14 mouse cellular contexts compared by ENCODE assay signal in the genomic region with DNA sequence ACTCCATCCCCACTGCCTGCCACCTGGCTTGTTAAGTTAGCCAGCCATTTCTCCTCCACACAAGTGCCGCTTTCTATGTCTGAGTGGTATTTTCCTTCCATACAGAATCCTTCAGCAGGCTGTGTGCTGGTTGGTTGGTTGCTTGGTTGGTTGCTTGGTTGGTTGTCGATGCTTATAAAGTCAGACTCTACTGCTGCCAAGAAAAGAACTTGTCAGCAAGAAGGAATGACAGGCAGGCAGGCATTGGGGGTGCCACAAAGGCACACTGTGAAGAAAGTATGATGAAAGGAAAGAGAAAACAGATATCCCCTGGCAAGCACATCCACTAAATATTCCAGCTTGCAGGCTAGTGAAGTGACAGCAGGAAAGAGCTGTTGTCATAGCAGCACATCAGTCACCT.
"Had no signal": no experiment of that assay in that cellular context is flagged by ENCODE, and none has a peak within 500 bp of the region (broad histone marks: within the 10 kb centered on the region; RNA-seq: fewer than 3 reads in every experiment).

No protein-coding gene starts in this region.

- ATAC-seq: intestine, postnatal 0 days; liver, embryonic 12.5 days; midbrain, embryonic 13.5 days had no signal

- H3K9me3 ChIP-seq: liver, embryonic 12.5 days; megakaryocyte, embryonic 14.5 days; midbrain, embryonic 13.5 days had no signal

- DNase-seq: kidney, adult 8-10 months; kidney, postnatal 36 days; layer of hippocampus, adult 9-11 months; layer of hippocampus, postnatal 36 days; left cerebral cortex, postnatal 4 days; lung, embryonic 14.5 days; lung, postnatal 10 days; lung, postnatal 4 days; right cerebral cortex, postnatal 25 days had no signal

- H3K9ac ChIP-seq: liver, embryonic 12.5 days; lung, embryonic 14.5 days; midbrain, embryonic 13.5 days had no signal

- H3K4me3 ChIP-seq: liver, embryonic 12.5 days; megakaryocyte, embryonic 14.5 days; midbrain, embryonic 13.5 days had no signal

- H3K27me3 ChIP-seq: megakaryocyte, embryonic 14.5 days; midbrain, embryonic 13.5 days had no signal

- H3K4me1 ChIP-seq: liver, embryonic 12.5 days; megakaryocyte, embryonic 14.5 days; midbrain, embryonic 13.5 days had no signal

- H3K27ac ChIP-seq: kidney, postnatal 0 days; liver, embryonic 12.5 days; midbrain, embryonic 13.5 days had no signal

- H3K36me3 ChIP-seq: liver, embryonic 12.5 days; midbrain, embryonic 13.5 days had no signal

- H3K4me2 ChIP-seq: liver, embryonic 12.5 days; lung, embryonic 14.5 days; midbrain, embryonic 13.5 days had no signal
